Mouse (Mus musculus): Measurements from ENCODE around the gene Gm5565. TPM values are rescaled to one million over a fixed set of nuclear protein-coding genes. Genes with fewer than 3 reads are reported as not detected.

The Gm5565 gene
- polyA plus RNA-seq, 1 experiment, result not detected

DNA sequence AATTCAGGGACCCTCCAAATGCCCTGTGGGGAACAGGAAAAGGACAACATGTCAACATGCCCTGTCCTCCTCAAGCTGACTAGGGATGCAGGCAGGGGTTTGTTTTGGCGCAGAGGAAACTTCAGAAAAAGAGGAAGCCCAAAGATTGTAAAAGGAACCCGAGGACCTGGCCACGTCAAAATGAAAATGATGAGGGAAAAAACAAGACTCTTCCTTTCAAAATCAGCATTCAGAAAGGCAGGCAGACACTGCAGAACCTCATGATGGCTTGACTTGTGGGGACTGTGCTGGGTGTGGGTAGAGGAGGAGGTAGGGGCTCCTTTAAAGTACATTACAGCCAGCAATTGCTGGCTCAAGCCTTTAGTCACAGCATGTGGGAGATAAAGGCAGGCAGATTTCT is 9.9 kb downstream of the Gm5565 start:
- 38% methylated on average over 3 of the region's 3 CpGs for WGBS
- Histone ChIP-seq H3K27ac (ENCODE audit: insufficient read depth, low read length) (no peak overlapping the region), H3K4me1 (ENCODE audit: control insufficient read depth, insufficient read depth, insufficient read length) (no peaks in the 10 kb centered on the region), H3K27me3 (ENCODE audit: control insufficient read depth, insufficient read depth, low read length) (no peaks in the 10 kb centered on the region), H3K4me3 (ENCODE audit: extremely low read depth, insufficient read depth, insufficient read length) (no peak overlapping the region), H3K36me3 (ENCODE audit: control insufficient read depth, insufficient read depth, low read length) (no peaks in the 10 kb centered on the region)
- no peak for DNase-seq (ENCODE audit: low read depth in 1 of 2, low spot score in 2 of 2)
- TF ChIP-seq POLR2A (IDR thresholded peaks at IDR 0.05; ENCODE audit: low read depth, low read length) (no peak), CTCF (IDR thresholded peaks at IDR 0.05; ENCODE audit: extremely low read depth, insufficient read depth, insufficient read length, insufficient replicate concordance) (no peak)

DNA sequence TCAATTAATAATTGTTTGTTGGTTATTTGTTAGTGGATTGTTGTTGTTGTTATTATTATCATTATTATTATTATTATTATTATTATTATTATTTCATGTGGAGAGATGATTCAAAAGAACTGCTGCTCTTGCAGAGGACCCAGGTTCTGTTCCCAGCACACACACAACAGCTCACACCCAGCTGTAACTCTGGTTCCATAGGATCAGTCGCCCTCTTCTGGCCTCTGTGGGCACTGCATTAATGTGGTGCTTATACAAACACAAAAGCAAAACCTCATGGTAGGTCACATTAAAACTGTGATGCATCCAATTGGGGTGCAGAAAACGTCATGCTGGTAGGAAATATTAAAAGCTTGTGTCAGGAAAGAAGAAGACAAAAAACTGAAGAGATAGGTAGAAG is 12.4 kb downstream of the Gm5565 start:
- H3K27me3 ChIP-seq (ENCODE audit: control insufficient read depth, insufficient read depth, low read length), result no peaks in the 10 kb centered on the region
- H3K36me3 ChIP-seq (ENCODE audit: control insufficient read depth, insufficient read depth, low read length), result no peaks in the 10 kb centered on the region
- H3K4me3 ChIP-seq (ENCODE audit: extremely low read depth, insufficient read depth, insufficient read length), result no peak overlapping the region
- no peaks in the 10 kb centered on the region for H3K4me1 ChIP-seq (ENCODE audit: control insufficient read depth, insufficient read depth, insufficient read length)
- 41% methylated on average over 2 of the region's 2 CpGs for WGBS
- no peak for TF ChIP-seq CTCF (IDR thresholded peaks at IDR 0.05; ENCODE audit: extremely low read depth, insufficient read depth, insufficient read length, insufficient replicate concordance)
- TF ChIP-seq POLR2A (IDR thresholded peaks at IDR 0.05; ENCODE audit: low read depth, low read length), result no peak
- DNase-seq (ENCODE audit: low read depth in 1 of 2, low spot score in 2 of 2), result no peak
- H3K27ac ChIP-seq (ENCODE audit: insufficient read depth, low read length), result no peak overlapping the region

Other genes starting within 250 kb of the Gm5565 start
- gene Cyp3a25, start 150.9 kb downstream of the Gm5565 start, polyA plus RNA-seq (2012; rRNA removed), result not detected in 2 replicates
- gene Cyp3a59, start 81.3 kb downstream of the Gm5565 start, polyA plus RNA-seq (2012; rRNA removed), result not detected in 2 replicates
- gene Gm6309, start 10.2 kb upstream of the Gm5565 start, polyA plus RNA-seq (2012; rRNA removed), result not detected in 2 replicates
- 0.12 and 0.18 TPM in 2 replicates for gene 1700001J03Rik, start 24.8 kb upstream of the Gm5565 start, polyA plus RNA-seq (2012; rRNA removed)
- 11.8 and 12.9 TPM in 2 replicates for gene Rnf6, start 61.0 kb upstream of the Gm5565 start, polyA plus RNA-seq (2012; rRNA removed)
- gene Cdk8, start 70.7 kb upstream of the Gm5565 start, polyA plus RNA-seq (2012; rRNA removed), result 21.0 and 23.8 TPM in 2 replicates
- 0.49 and 0.68 TPM in 2 replicates for gene Wasf3, start 224.4 kb upstream of the Gm5565 start, polyA plus RNA-seq (2012; rRNA removed)